13 mouse cellular contexts compared by ENCODE assay signal in the genomic region with DNA sequence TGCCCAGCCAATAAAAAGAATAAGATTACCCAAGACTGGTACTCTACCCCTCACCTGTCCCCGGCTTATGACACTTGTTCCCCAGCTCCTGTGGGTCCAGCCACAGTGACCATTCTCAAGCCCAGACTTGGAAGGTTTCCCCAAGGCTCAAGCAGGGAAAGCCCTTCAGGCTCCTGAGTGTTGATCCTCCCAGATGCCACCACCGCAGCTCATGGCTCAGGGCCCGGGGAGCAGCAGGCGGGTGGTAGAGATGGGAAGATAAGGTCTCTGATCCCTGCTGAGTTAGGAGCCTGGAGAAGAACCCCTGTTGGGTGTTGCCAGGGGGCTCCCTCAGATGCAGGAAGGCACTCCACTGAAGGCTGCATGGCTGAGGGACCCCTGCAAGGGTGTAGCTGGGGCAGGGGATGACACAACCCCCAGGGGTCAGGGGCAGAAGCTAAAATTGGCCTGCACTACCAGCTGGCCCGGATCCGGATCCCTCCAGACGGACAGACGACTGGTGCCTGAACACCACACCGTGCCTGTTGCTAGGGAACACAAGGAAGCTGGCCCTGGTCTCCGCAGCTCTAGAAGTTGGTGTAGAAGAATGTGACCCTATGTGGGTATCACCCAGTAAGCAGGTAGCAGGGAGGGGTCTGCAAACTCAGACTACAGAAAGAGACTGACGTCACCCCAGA. TPM values are rescaled to one million over a fixed set of nuclear protein-coding genes. Genes with fewer than 3 reads are reported as not detected.
A peak's percentile ranks its signal among the peaks of the same experiment; 100 is the strongest.
DNase-seq lines count a peak whose midpoint lies in the region; ATAC-seq and TF ChIP-seq lines count a peak whose summit lies in the region.
"Had no signal": no experiment of that assay in that cellular context is flagged by ENCODE, and none has a peak within 500 bp of the region (broad histone marks: within the 10 kb centered on the region; RNA-seq: fewer than 3 reads in every experiment).

No protein-coding gene starts in this region.

- DNase-seq in adrenal gland, adult (ENCODE audit: inconsistent age in 2 of 2, low spot score in 1 of 2) = peak; percentile 49 to 76
- DNase-seq in adrenal gland, postnatal 4 days (ENCODE audit: low spot score in 2 of 2) = no peak
- no peak for DNase-seq in hindbrain, embryonic 10.5 days (ENCODE audit: low spot score)
- no peak for DNase-seq in hindbrain, embryonic 11.5 days (ENCODE audit: low spot score)
- DNase-seq in testis, postnatal 14 days (ENCODE audit: low spot score) = no peak
- DNase-seq in embryo, embryonic 10 days (ENCODE audit: low spot score) = no peak
- no peak for DNase-seq in spleen, postnatal 36 days (ENCODE audit: low spot score in 2 of 2)
- DNase-seq: gastrocnemius, postnatal 25 days; liver; lung, postnatal 14 days; thymus, postnatal 36 days had no signal

- peaks cover 50% of the 10 kb centered on the region for H3K36me3 ChIP-seq in hindbrain, embryonic 10.5 days
- H3K36me3 ChIP-seq in hindbrain, embryonic 11.5 days (ENCODE audit: control insufficient read depth, insufficient read depth, low read length) = peaks cover 7% of the 10 kb centered on the region
- no peaks in the 10 kb centered on the region for H3K36me3 ChIP-seq in testis, adult 2 months (ENCODE audit: control insufficient read depth, insufficient read depth, low read length)

- peak overlapping the region; percentile 99 for H3K4me3 ChIP-seq in hindbrain, embryonic 10.5 days
- H3K4me3 ChIP-seq in hindbrain, embryonic 11.5 days (ENCODE audit: low read depth, low read length) = no peak overlapping the region
- no peak overlapping the region for H3K4me3 ChIP-seq in testis, adult 2 months (ENCODE audit: control insufficient read depth, low read depth, low read length)

- TF ChIP-seq CTCF in testis, adult 2 months (IDR thresholded peaks at IDR 0.05; ENCODE audit: control insufficient read depth, insufficient read depth, insufficient replicate concordance, low read depth, low read length) = no peak

- TF ChIP-seq POLR2A in testis, adult 2 months (IDR thresholded peaks at IDR 0.05; ENCODE audit: control insufficient read depth, low read depth, low read length) = no peak

- WGBS in hindbrain, embryonic 10.5 days = 58% methylated on average over 11 of the region's 11 CpGs
- 70% methylated on average over 11 of the region's 11 CpGs for WGBS in hindbrain, embryonic 11.5 days

- H3K4me2 ChIP-seq in hindbrain, embryonic 11.5 days (replicated peaks; ENCODE audit: low read depth, low read length) = no peak overlapping the region

- peaks cover 10% of the 10 kb centered on the region; the same call in 1 of the 2 replicates for H3K9me3 ChIP-seq in hindbrain, embryonic 10.5 days
- no peaks in the 10 kb centered on the region for H3K9me3 ChIP-seq in hindbrain, embryonic 11.5 days (ENCODE audit: control insufficient read depth, low read length)
- H3K9me3 ChIP-seq: G1E had no signal

- H3K9ac ChIP-seq in hindbrain, embryonic 11.5 days (ENCODE audit: low read depth, low read length) = no peak overlapping the region

- peaks cover 35% of the 10 kb centered on the region for H3K4me1 ChIP-seq in hindbrain, embryonic 10.5 days (replicated peaks)
- peaks cover 8% of the 10 kb centered on the region; the same call in 1 of the 2 replicates for H3K4me1 ChIP-seq in hindbrain, embryonic 11.5 days (replicated peaks; ENCODE audit: control insufficient read depth, insufficient read depth, low read length)
- peaks cover 18% of the 10 kb centered on the region for H3K4me1 ChIP-seq in testis, adult 2 months (ENCODE audit: control insufficient read depth, insufficient read depth, low read length)

- no peak for ATAC-seq in hindbrain, embryonic 11.5 days (ENCODE audit: low FRiP score)

- no peaks in the 10 kb centered on the region for H3K27me3 ChIP-seq in hindbrain, embryonic 10.5 days (ENCODE audit: insufficient read depth, poor library complexity, severe bottlenecking)
- no peaks in the 10 kb centered on the region for H3K27me3 ChIP-seq in hindbrain, embryonic 11.5 days (ENCODE audit: control insufficient read depth, insufficient read depth, low read length)
- no peaks in the 10 kb centered on the region for H3K27me3 ChIP-seq in testis, adult 2 months (ENCODE audit: control insufficient read depth, insufficient read depth, low read length)

- no peak overlapping the region for H3K27ac ChIP-seq in hindbrain, embryonic 10.5 days
- H3K27ac ChIP-seq in hindbrain, embryonic 11.5 days (ENCODE audit: low read depth, low read length) = no peak overlapping the region
- peak overlapping the region; percentile 32; the same call in 1 of the 2 replicates for H3K27ac ChIP-seq in testis, adult 2 months (ENCODE audit: control insufficient read depth, insufficient read depth, low read depth, low read length)

RNA-seq across cellular contexts. Expression of a gene that starts 2.7 kb away (rescaled TPM):
- 10 to 100 TPM; 47.7 to 51.6 TPM for total RNA-seq in adrenal gland, postnatal 4 days (2021)
- polyA plus RNA-seq in hindbrain, embryonic 10.5 days (2016; fragmentation: Nextera tagmentation; extraction: Ambion mirVana) = 9.3 and 13.6 TPM in 2 replicates
- polyA plus RNA-seq in hindbrain, embryonic 11.5 days (2014; fragmentation: Nextera tagmentation; extraction: Ambion mirVana) = 11.5 and 13.3 TPM in 2 replicates
- polyA plus RNA-seq in testis, adult 2 months (2012; rRNA removed) = 13.2 and 14.1 TPM in 2 replicates

RNA-seq across cellular contexts. Expression of a gene that starts 7.2 kb away (rescaled TPM):
- 10 to 100 TPM; 26.7 to 28.7 TPM for total RNA-seq in adrenal gland, postnatal 4 days (2021)
- polyA plus RNA-seq in hindbrain, embryonic 10.5 days (2016; fragmentation: Nextera tagmentation; extraction: Ambion mirVana) = 0.39 and 0.80 TPM in 2 replicates
- polyA plus RNA-seq in hindbrain, embryonic 11.5 days (2014; fragmentation: Nextera tagmentation; extraction: Ambion mirVana) = 0.66 and 0.76 TPM in 2 replicates
- 26.1 and 27.2 TPM in 2 replicates for polyA plus RNA-seq in testis, adult 2 months (2012; rRNA removed)
- total RNA-seq: G1E had no signal

RNA-seq across cellular contexts. Expression of a gene that starts 51.4 kb away (rescaled TPM):
- 100 to 1,000 TPM; 103 to 234 TPM for total RNA-seq in adrenal gland, postnatal 4 days (2021)
- polyA plus RNA-seq in hindbrain, embryonic 10.5 days (2016; fragmentation: Nextera tagmentation; extraction: Ambion mirVana) = not detected in 2 replicates
- polyA plus RNA-seq in hindbrain, embryonic 11.5 days (2014; fragmentation: Nextera tagmentation; extraction: Ambion mirVana) = 0.13 TPM in 1 of 2 replicates, not detected in the other
- 2.4 and 8.7 TPM in 2 replicates for polyA plus RNA-seq in testis, adult 2 months (2012; rRNA removed)
- polyA plus RNA-seq: G1E had no signal

RNA-seq across cellular contexts. Expression of a gene that starts 52.1 kb away (rescaled TPM):
- 1 to 10 TPM; 2.6 to 3.9 TPM for total RNA-seq in adrenal gland, postnatal 4 days (2021)
- polyA plus RNA-seq in hindbrain, embryonic 10.5 days (2016; fragmentation: Nextera tagmentation; extraction: Ambion mirVana) = 2.9 and 7.1 TPM in 2 replicates
- 2.3 TPM in 2 replicates for polyA plus RNA-seq in hindbrain, embryonic 11.5 days (2014; fragmentation: Nextera tagmentation; extraction: Ambion mirVana)
- 33.3 and 39.9 TPM in 2 replicates for polyA plus RNA-seq in testis, adult 2 months (2012; rRNA removed)

RNA-seq across cellular contexts. Expression of a gene that starts 52.2 kb away (rescaled TPM):
- total RNA-seq in adrenal gland, postnatal 4 days (2021) = 1 to 10 TPM; 7.7 to 8.1 TPM
- 2.4 and 3.8 TPM in 2 replicates for polyA plus RNA-seq in hindbrain, embryonic 10.5 days (2016; fragmentation: Nextera tagmentation; extraction: Ambion mirVana)
- 2.4 and 2.5 TPM in 2 replicates for polyA plus RNA-seq in hindbrain, embryonic 11.5 days (2014; fragmentation: Nextera tagmentation; extraction: Ambion mirVana)
- polyA plus RNA-seq in testis, adult 2 months (2012; rRNA removed) = 3.0 and 3.7 TPM in 2 replicates

Comparison
In these comparisons a context has a peak if more than half of its experiments do, and no peak if none do; other contexts are left out.
1. DNase-seq: peak in adrenal gland, adult (2 of 2); none in adrenal gland, postnatal 4 days (0 of 2), hindbrain, embryonic 10.5 days (single experiment), hindbrain, embryonic 11.5 days (single experiment), testis, postnatal 14 days (single experiment), embryo, embryonic 10 days (single experiment) and spleen, postnatal 36 days (0 of 2).
2. RNA of a gene that starts 7.2 kb away (polyA plus RNA-seq): 26.1 to 27.2 TPM in testis, adult 2 months; 0.66 to 0.76 TPM in hindbrain, embryonic 11.5 days and 0.39 to 0.80 TPM in hindbrain, embryonic 10.5 days; every median in the first group is over 10 times any median in the second.